Mouse (Mus musculus) bone marrow, adult 2 months (tissue): Measurements from ENCODE around the gene Rab43.

ENCODE experiments used
- CTCF ChIP-seq: fragments of 200-500 bp; IDR thresholded peaks from 2 replicates; pipeline ENCODE4 v1.5.1; 2011; ENCODE audit warnings: low read length, control low read depth; ENCODE audit not compliant: control insufficient read depth, insufficient read depth
- POLR2A ChIP-seq: fragments of 200-500 bp; IDR thresholded peaks from 2 replicates; pipeline ENCODE4 v1.6.1; 2011; ENCODE audit warnings: low read depth, mild to moderate bottlenecking, control low read depth, low read length, borderline replicate concordance; ENCODE audit not compliant: control insufficient read depth

- TF ChIP-seq POLR2A, result no peak
- no peak for TF ChIP-seq CTCF
Observed at GRCm38 (mm10) chr6:87796251-87796880, 15.6 kb downstream of the Rab43 start.
